16 mouse cellular contexts compared by ENCODE assay signal in the genomic region with DNA sequence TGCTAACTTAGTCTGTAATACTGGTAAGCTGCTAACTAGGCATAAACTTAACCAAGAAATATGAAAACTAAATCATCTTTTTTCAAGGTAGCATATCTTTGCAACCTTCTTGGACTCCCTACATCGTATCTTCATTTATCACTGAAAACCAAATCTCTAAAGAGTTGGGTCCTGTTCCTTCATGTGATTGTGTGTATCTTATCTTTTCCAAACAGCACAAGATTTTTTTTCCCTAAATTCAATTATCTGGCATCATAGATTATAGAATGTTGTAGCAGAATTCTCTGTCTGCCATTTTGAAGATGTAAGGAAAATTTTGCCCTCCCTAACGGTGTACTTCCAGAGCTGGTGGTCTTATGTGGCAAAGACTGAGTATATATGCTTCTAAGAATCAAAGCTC. TPM values are rescaled to one million over a fixed set of nuclear protein-coding genes. Genes with fewer than 3 reads are reported as not detected.
A peak's percentile ranks its signal among the peaks of the same experiment; 100 is the strongest.
DNase-seq lines count a peak whose midpoint lies in the region; TF ChIP-seq lines count a peak whose summit lies in the region.
"Had no signal": no experiment of that assay in that cellular context is flagged by ENCODE, and none has a peak within 500 bp of the region (broad histone marks: within the 10 kb centered on the region; RNA-seq: fewer than 3 reads in every experiment).

No protein-coding gene starts in this region.

- TF ChIP-seq POLR2A in MEL (IDR thresholded peaks at IDR 0.05; ENCODE audit: control insufficient read depth in 1 of 2, insufficient read depth in 1 of 2, low read depth in 1 of 2, low read length in 2 of 2, poor library complexity in 1 of 2), result no peak

- H3K9ac ChIP-seq in MEL (ENCODE audit: control insufficient read depth, low read depth, low read length, poor library complexity, severe bottlenecking), result no peak overlapping the region

- TF ChIP-seq EP300 in MEL (IDR thresholded peaks at IDR 0.05; ENCODE audit: low read depth in 1 of 2, low read length in 2 of 2), result no peak; a peak in 1 of 4 replicates

- peaks cover 0 to 15% of the 10 kb centered on the region in 2 experiments for H3K36me3 ChIP-seq in MEL (ENCODE audit: control insufficient read depth in 1 of 2, insufficient read depth in 2 of 2, low read length in 2 of 2)

- TF ChIP-seq RAD21 in MEL (IDR thresholded peaks at IDR 0.05; ENCODE audit: low read depth, low read length), result no peak

- intact Hi-C loops in heart, postnatal 25 days (cut with DNase I), result no loop called here

- H3K79me2 ChIP-seq in MEL (ENCODE audit: control insufficient read depth, insufficient read depth, low read length, poor library complexity), result peaks cover 2% of the 10 kb centered on the region; the same call in 1 of the 2 replicates

- TF ChIP-seq CTCF in MEL (IDR thresholded peaks at IDR 0.05 in 2 of 3, conservative IDR thresholded peaks at IDR 0.05 in 1 of 3; ENCODE audit: control insufficient read depth in 1 of 3, insufficient read depth in 1 of 3, low read depth in 2 of 3, low read length in 3 of 3, poor library complexity in 1 of 3, severe bottlenecking in 1 of 3), result no peak

- H3K27me3 ChIP-seq in MEL (ENCODE audit: control insufficient read depth in 1 of 2, insufficient read depth in 2 of 2, low read length in 2 of 2), result no peaks in the 10 kb centered on the region
- H3K27me3 ChIP-seq: CH12.LX had no signal

- peaks cover 2 to 5% of the 10 kb centered on the region in 2 experiments; a peak in 2 of 4 replicates for H3K4me1 ChIP-seq in MEL (ENCODE audit: control insufficient read depth in 1 of 2, insufficient read depth in 2 of 2, low read length in 2 of 2)

- no peak overlapping the region for H3K27ac ChIP-seq in MEL (ENCODE audit: control insufficient read depth, low read depth, low read length)

- DNase-seq in MEL (ENCODE audit: low read depth, low spot score), result no peak
- no peak for DNase-seq in heart, postnatal 25 days (ENCODE audit: low spot score)
- DNase-seq: adrenal gland, adult 2 months; adrenal gland, adult 8-10 months; adrenal gland, postnatal 10 days; adrenal gland, postnatal 14 days; adrenal gland, postnatal 25 days; adrenal gland, postnatal 36 days; B cell, adult 2 months; cerebellum, adult 11 months; cerebellum, adult 11-12 months; cerebellum, adult 18-20 months; cerebellum, adult 2 months; cerebellum, adult 8-10 months had no signal

- H3K9me3 ChIP-seq in MEL (replicated peaks; ENCODE audit: insufficient read depth, low read length), result no peaks in the 10 kb centered on the region
- H3K9me3 ChIP-seq: G1E had no signal

- no peak overlapping the region for H3K4me3 ChIP-seq in MEL (ENCODE audit: control insufficient read depth in 1 of 2, insufficient read depth in 1 of 2, low read depth in 2 of 2, low read length in 2 of 2)

TF ChIP-seq in MEL, 35 proteins besides CTCF, POLR2A, EP300 and RAD21:
- TF ChIP-seq ZC3H11A (IDR thresholded peaks at IDR 0.05; ENCODE audit: low read depth, low read length), result no peak
- TF ChIP-seq RCOR1 (IDR thresholded peaks at IDR 0.05; ENCODE audit: low read depth, low read length), result peak; percentile 56; the same call in 1 of the 2 replicates
- TF ChIP-seq TCF12 (IDR thresholded peaks at IDR 0.05; ENCODE audit: low read depth, low read length), result peak; percentile 65; the same call in 1 of the 2 replicates
- 0 out of 2 replicates have a peak, but pooled peaks have one; percentile 25 for TF ChIP-seq GATA1 (IDR thresholded peaks at IDR 0.05; ENCODE audit: low read depth, low read length)
- no peak for TF ChIP-seq MAZ (IDR thresholded peaks at IDR 0.05; ENCODE audit: low read depth, low read length)

RNA-seq across cellular contexts. Expression of a gene that starts 22.6 kb away (rescaled TPM):
- 36.4 and 37.1 TPM in 2 replicates for total RNA-seq in MEL (2012; rRNA removed)
- polyA plus RNA-seq in MEL (2012; ENCODE audit: insufficient read depth in 1 of 2, insufficient read length in 2 of 2, low read depth in 1 of 2, low replicate concordance in 2 of 2, missing spikeins in 1 of 2), result 10 to 100 TPM in 1 of 2 experiments, not detected in 1; 66.5 TPM
- total RNA-seq in heart, postnatal 25 days (2021), result 1 to 10 TPM; 4.2 to 6.2 TPM
